In the genomic region with DNA sequence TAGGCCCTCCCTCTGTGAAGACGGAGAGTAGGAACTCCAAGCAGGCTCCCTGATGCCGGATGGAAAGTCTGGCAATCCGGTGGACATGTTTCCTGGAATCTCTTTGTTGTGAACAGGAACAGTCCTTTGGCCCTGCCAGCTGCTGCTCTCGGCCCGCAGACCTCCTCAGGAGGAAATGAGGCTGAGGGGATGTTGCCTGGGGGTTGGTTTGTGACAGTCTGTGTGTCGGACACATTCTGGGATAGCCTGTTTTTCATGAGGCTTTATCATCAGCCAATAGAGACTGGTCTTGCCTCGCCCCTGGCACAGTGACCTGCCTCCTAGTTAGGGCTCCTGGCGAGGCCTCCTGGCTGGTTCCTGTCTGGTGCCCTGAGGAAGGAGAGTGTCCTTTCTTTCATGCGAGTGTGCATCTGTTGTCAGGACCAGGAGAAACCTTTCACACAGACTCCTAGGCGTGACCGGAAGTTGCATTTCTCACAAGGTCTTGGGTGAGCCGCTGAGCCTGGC, we compare ENCODE assay signal across 11 mouse cellular contexts.
DNase-seq lines count a peak whose midpoint lies in the region; ATAC-seq and TF ChIP-seq lines count a peak whose summit lies in the region.
"Had no signal": no experiment of that assay in that cellular context is flagged by ENCODE, and none has a peak within 500 bp of the region (broad histone marks: within the 10 kb centered on the region; RNA-seq: fewer than 3 reads in every experiment).

No protein-coding gene starts in this region.

- no peak for TF ChIP-seq EP300 in stomach, postnatal 0 days (optimal IDR thresholded peaks at IDR 0.05)

- no peaks in the 10 kb centered on the region for H3K36me3 ChIP-seq in lung, embryonic 15.5 days
- H3K36me3 ChIP-seq in heart, embryonic 12.5 days, result no peaks in the 10 kb centered on the region
- no peaks in the 10 kb centered on the region for H3K36me3 ChIP-seq in stomach, postnatal 0 days (ENCODE audit: control insufficient read depth, insufficient read depth, low read length)
- H3K36me3 ChIP-seq: neural tube, embryonic 15.5 days had no signal

- ATAC-seq in lung, embryonic 15.5 days (ENCODE audit: borderline replicate concordance, extremely low read depth, low FRiP score, low TSS enrichment), result peak; percentile 41; the same call in 1 of the 2 replicates
- no peak for ATAC-seq in heart, embryonic 12.5 days (ENCODE audit: insufficient number of reproducible peaks, low FRiP score)
- ATAC-seq in stomach, postnatal 0 days (ENCODE audit: low FRiP score, low TSS enrichment), result peak; percentile 21; the same call in 1 of the 2 replicates
- no peak for ATAC-seq in inflammation-experienced regulatory T-cells, adult 6 months

- DNase-seq in lung, adult 18-20 months, result no peak
- peak; percentile 44 to 73 for DNase-seq in kidney, postnatal 25 days
- peak; percentile 35 for DNase-seq in stomach, postnatal 0 days (ENCODE audit: low spot score)
- no peak for DNase-seq in frontal cortex, postnatal 10 days (ENCODE audit: low spot score in 2 of 2)
- DNase-seq: thymus, adult 2 months had no signal

- no peak overlapping the region; the same call in 1 of the 2 replicates for H3K4me2 ChIP-seq in lung, embryonic 15.5 days
- H3K4me2 ChIP-seq in heart, embryonic 12.5 days, result no peak overlapping the region
- no peak overlapping the region for H3K4me2 ChIP-seq in stomach, postnatal 0 days (replicated peaks; ENCODE audit: low read depth)
- H3K4me2 ChIP-seq: neural tube, embryonic 15.5 days had no signal

- H3K9me3 ChIP-seq in lung, embryonic 15.5 days, result no peaks in the 10 kb centered on the region
- no peaks in the 10 kb centered on the region for H3K9me3 ChIP-seq in heart, embryonic 12.5 days (replicated peaks)
- no peaks in the 10 kb centered on the region for H3K9me3 ChIP-seq in stomach, postnatal 0 days (ENCODE audit: control insufficient read depth, low read length)
- H3K9me3 ChIP-seq: G1E; neural tube, embryonic 15.5 days had no signal

- peak overlapping the region; percentile 77 for H3K27ac ChIP-seq in lung, embryonic 15.5 days
- H3K27ac ChIP-seq in heart, embryonic 12.5 days (ENCODE audit: poor library complexity, severe bottlenecking), result peak overlapping the region; percentile 74
- peak overlapping the region; percentile 78 for H3K27ac ChIP-seq in stomach, postnatal 0 days (replicated peaks)
- H3K27ac ChIP-seq: liver, embryonic 14.5 days had no signal

- H3K4me3 ChIP-seq in lung, embryonic 15.5 days, result no peak overlapping the region
- H3K4me3 ChIP-seq in heart, embryonic 12.5 days, result no peak overlapping the region
- H3K4me3 ChIP-seq in stomach, postnatal 0 days (ENCODE audit: low read depth, low read length), result no peak overlapping the region
- H3K4me3 ChIP-seq: neural tube, embryonic 15.5 days had no signal

- peaks cover 26% of the 10 kb centered on the region for H3K4me1 ChIP-seq in lung, embryonic 15.5 days
- peaks cover 26% of the 10 kb centered on the region for H3K4me1 ChIP-seq in heart, embryonic 12.5 days (replicated peaks)
- peaks cover 4% of the 10 kb centered on the region for H3K4me1 ChIP-seq in stomach, postnatal 0 days (replicated peaks; ENCODE audit: control insufficient read depth, insufficient read depth)

- no peak overlapping the region for H3K9ac ChIP-seq in lung, embryonic 15.5 days
- H3K9ac ChIP-seq in heart, embryonic 12.5 days, result no peak overlapping the region
- H3K9ac ChIP-seq in stomach, postnatal 0 days (ENCODE audit: low read length), result no peak overlapping the region
- H3K9ac ChIP-seq: liver, embryonic 14.5 days; neural tube, embryonic 15.5 days had no signal

- no peaks in the 10 kb centered on the region for H3K27me3 ChIP-seq in lung, embryonic 15.5 days
- H3K27me3 ChIP-seq in heart, embryonic 12.5 days (replicated peaks), result no peaks in the 10 kb centered on the region
- no peaks in the 10 kb centered on the region for H3K27me3 ChIP-seq in stomach, postnatal 0 days (ENCODE audit: control insufficient read depth, insufficient read depth, low read length)
- H3K27me3 ChIP-seq: neural tube, embryonic 15.5 days had no signal

- WGBS in lung, embryonic 15.5 days, result 57% methylated on average over 12 of the region's 12 CpGs
- WGBS in heart, embryonic 12.5 days, result 60% methylated on average over 12 of the region's 12 CpGs
- WGBS in stomach, postnatal 0 days, result 56% methylated on average over 12 of the region's 12 CpGs

- TF ChIP-seq CTCF in stomach, postnatal 0 days (IDR thresholded peaks at IDR 0.05; ENCODE audit: low read depth), result no peak

Comparison
In these comparisons a context has a peak if more than half of its experiments do, and no peak if none do; other contexts are left out.
1. ATAC-seq: peak in lung, embryonic 15.5 days (single experiment) and stomach, postnatal 0 days (single experiment); none in heart, embryonic 12.5 days (single experiment) and inflammation-experienced regulatory T-cells, adult 6 months (single experiment).
2. DNase-seq: peak in kidney, postnatal 25 days (2 of 2) and stomach, postnatal 0 days (single experiment); none in lung, adult 18-20 months (0 of 2) and frontal cortex, postnatal 10 days (0 of 2).
3. Peak in every context shown above with its lines, with median percentiles within 50 percentile points of each other: H3K27ac ChIP-seq.